Mouse (Mus musculus) embryonic facial prominence, embryonic 11.5 days (tissue): ENCODE results near the gene Dnm2. TPM values are rescaled to one million over a fixed set of nuclear protein-coding genes. Genes with fewer than 3 reads are reported as not detected.

Experiments used
- ATAC-seq: fragments of 200-750 bp; cut with Nextera tagmentation; replicated peaks from 2 replicates; pipeline ENCODE4 v1.8.0; 2017; ENCODE audit warnings: low read depth; ENCODE audit not compliant: insufficient number of reproducible peaks, low FRiP score, low TSS enrichment
- DNase-seq: peaks from one replicate; pipeline ENCODE4 v3.0.0-alpha.2; 2015; ENCODE audit warnings: low spot score
- H3K27ac ChIP-seq: fragments of 300-500 bp; sonication (generic); replicated peaks from 2 replicates; pipeline ENCODE4 v1.5.1; 2014; ENCODE audit warnings: mild to moderate bottlenecking, low read depth, low read length, control low read depth
- H3K27me3 ChIP-seq: fragments of 300-500 bp; sonication (generic); 2 replicates; pipeline ENCODE4 v1.6.1; 2014; ENCODE audit warnings: mild to moderate bottlenecking, low read length, moderate library complexity, mixed read lengths; ENCODE audit not compliant: control insufficient read depth, insufficient read depth
- H3K36me3 ChIP-seq: fragments of 300-500 bp; sonication (generic); replicated peaks from 2 replicates; pipeline ENCODE4 v1.6.1; 2014; ENCODE audit warnings: low read depth, mild to moderate bottlenecking, low read length, moderate library complexity, mixed read lengths; ENCODE audit not compliant: control insufficient read depth, insufficient read depth
- H3K4me1 ChIP-seq: fragments of 300-500 bp; sonication (generic); 2 replicates; pipeline ENCODE4 v1.6.1; 2014; ENCODE audit warnings: low read length, mixed read lengths; ENCODE audit not compliant: control insufficient read depth, insufficient read depth
- H3K4me2 ChIP-seq: fragments of 300-500 bp; sonication (generic); 2 replicates; pipeline ENCODE4 v1.6.1; 2014; ENCODE audit warnings: low read depth, mild to moderate bottlenecking, control low read depth, low read length, moderate library complexity
- H3K4me3 ChIP-seq: fragments of 300-500 bp; sonication (generic); 2 replicates; pipeline ENCODE4 v1.5.1; 2014; ENCODE audit warnings: low read depth, low read length, control low read depth
- H3K9ac ChIP-seq: fragments of 300-500 bp; sonication (generic); replicated peaks from 2 replicates; pipeline ENCODE4 v1.6.1; 2014; ENCODE audit warnings: mild to moderate bottlenecking, control low read depth, low read length
- H3K9me3 ChIP-seq: fragments of 300-500 bp; sonication (generic); replicated peaks from 2 replicates; pipeline ENCODE4 v1.6.1; 2016; ENCODE audit warnings: mild to moderate bottlenecking, low read length, inconsistent platforms, mixed read lengths; ENCODE audit not compliant: control insufficient read depth
- WGBS: fragments of 180-500 bp; shearing (Covaris S2); extraction: QIAGEN DNeasy Blood & Tissue Kit; methylation state at CpG from one replicate; pipeline ENCODE4 v1.1.7; 2014; 5-methylcytosine and 5-hydroxymethylcytosine counted together
- microRNA-seq: library from miRNA; unstranded; fragments of <30 nt; microRNA quantifications from one replicate; pipeline ENCODE4, GENCODE M21; 2016; ENCODE audit warnings: borderline number of aligned reads
- polyA plus RNA-seq: library from polyadenylated mRNA; unstranded; fragments of >200 nt; fragmentation: Nextera tagmentation; extraction: Ambion mirVana; gene quantifications from 2 replicates; pipeline ENCODE4 v1.2.1, GENCODE M21; 2014

Gene Dnm2
- polyA plus RNA-seq, 1 experiment from 2014 or later = 58.0 TPM

DNA sequence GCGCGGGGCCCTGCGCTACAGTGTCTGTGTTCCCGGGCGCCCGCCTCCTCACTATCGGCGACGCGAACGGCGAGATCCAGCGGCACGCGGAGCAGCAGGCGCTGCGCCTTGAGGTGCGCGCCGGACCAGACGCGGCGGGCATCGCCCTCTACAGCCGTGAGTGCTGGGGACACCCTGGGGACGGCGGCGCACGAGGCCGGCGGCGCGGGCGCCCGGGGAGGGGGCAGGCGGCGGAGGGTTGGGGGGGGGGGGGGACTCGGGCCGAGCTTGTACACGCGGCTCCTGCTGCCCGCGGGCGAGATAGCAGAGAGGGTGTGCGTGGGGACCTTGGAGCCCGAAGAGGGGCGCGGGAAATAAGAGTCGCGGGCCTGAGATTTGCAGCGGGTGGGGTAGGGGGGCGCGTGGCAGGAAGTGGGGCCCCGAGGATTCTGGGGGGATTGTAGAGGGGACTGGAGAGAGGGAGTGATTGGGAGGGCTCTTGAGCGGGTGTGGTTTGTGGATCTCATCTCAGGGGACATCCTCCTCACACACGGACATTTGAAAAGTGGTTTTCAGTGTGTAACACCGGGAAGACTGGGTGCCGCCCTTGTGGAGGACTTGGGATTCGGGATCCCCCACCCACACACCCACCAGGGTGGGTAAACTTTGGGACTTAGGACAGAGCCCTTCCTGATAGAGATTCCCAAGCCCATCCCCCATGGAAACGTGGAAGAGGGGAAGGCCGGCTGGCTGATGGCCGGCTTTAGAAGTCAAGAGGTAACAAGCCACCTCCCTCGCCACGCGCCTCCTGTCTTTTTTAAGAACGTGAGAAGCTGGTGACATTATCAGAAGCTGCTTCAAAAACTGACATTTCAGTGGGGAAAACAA lies 122.6 kb downstream of the Dnm2 start:
- no peaks in the 10 kb centered on the region for H3K4me1 ChIP-seq
- no peaks in the 10 kb centered on the region for H3K27me3 ChIP-seq
- peak overlapping the region; percentile 79 for H3K4me3 ChIP-seq
- no peaks in the 10 kb centered on the region for H3K9me3 ChIP-seq
- peak overlapping the region; percentile 96 for H3K27ac ChIP-seq
- ATAC-seq (peak; percentile 7), DNase-seq (peak; percentile 61)
- peak overlapping the region; percentile 58 for H3K4me2 ChIP-seq
- peak overlapping the region; percentile 98 for H3K9ac ChIP-seq
- under 1% methylated on average over 59 of the region's 66 CpGs for WGBS
- H3K36me3 ChIP-seq = no peaks in the 10 kb centered on the region

DNA sequence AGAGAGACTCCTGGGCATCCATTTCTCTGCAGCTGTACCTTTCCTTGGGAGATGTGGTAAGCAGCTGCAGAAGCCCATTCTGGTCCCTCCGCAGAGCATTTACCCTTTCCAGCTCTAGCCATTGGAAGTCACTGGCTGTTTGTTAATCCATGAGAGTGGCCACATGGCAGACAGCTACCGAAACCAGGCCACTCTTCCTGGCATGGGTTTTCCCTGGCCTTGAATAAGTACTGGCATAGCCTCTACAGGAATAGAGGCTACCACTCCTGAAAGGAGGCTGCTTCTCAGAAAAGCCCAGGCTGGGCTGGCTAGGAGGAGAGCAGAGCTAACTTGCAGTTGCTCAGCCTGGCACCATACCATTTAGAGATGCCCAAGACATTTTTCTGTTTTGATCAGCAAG lies 126.3 kb downstream of the Dnm2 start:
- no peaks in the 10 kb centered on the region for H3K36me3 ChIP-seq

DNA sequence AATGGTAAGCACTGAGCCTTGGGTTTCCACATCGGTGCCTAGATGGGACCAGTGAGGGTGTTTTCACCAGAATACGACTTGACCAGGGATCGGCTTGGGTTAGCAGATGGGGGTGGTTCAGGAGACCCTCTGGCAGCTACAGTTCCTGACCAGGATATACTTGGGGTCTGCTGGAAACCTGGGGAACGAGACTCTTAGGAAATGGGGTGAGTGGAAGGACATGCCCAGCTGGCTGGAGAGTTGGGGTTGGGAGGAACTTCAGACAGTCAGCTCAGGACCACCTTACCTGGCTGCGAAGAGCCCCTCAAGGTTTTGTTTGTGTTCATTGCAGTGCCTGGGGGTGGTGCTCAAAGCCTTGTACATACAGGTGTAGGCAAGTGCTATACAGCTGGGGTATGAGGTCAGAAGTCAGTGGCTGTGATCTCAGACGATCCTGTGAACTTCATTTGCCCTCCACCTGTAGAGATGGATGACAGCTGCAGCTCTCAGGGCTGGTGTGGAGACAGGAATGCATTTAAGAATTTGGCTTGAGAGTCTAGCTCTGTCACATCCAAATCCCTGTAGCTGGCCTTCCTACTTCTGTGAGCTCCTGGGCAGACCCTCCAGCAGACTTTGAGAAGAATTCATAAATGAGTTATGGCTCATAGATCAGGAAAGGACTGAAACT lies 129.0 kb downstream of the Dnm2 start:
- WGBS = 82% methylated on average over 6 of the region's 6 CpGs
- Histone ChIP-seq H3K4me2 (no peak overlapping the region), H3K9me3 (no peaks in the 10 kb centered on the region), H3K9ac (no peak overlapping the region), H3K27me3 (no peaks in the 10 kb centered on the region), H3K27ac (no peak overlapping the region), H3K4me3 (no peak overlapping the region), H3K4me1 (no peaks in the 10 kb centered on the region), H3K36me3 (no peaks in the 10 kb centered on the region)
- ATAC-seq (no peak), DNase-seq (no peak)

More for the DNA sequence above, 126.3 kb downstream of the Dnm2 start:
- no peak overlapping the region for H3K27ac ChIP-seq
- no peak overlapping the region for H3K9ac ChIP-seq
- H3K4me3 ChIP-seq = no peak overlapping the region
- H3K27me3 ChIP-seq = no peaks in the 10 kb centered on the region
- ATAC-seq (no peak), DNase-seq (no peak)
- H3K9me3 ChIP-seq = no peaks in the 10 kb centered on the region
- WGBS = 98% methylated on average over 2 of the region's 2 CpGs
- no peaks in the 10 kb centered on the region for H3K4me1 ChIP-seq
- H3K4me2 ChIP-seq = no peak overlapping the region

GRCm38 (mm10) chr9:21555198-21555742 lies 130.6 kb downstream of the Dnm2 start:
- Histone ChIP-seq H3K36me3 (no peaks in the 10 kb centered on the region), H3K4me3 (no peak overlapping the region), H3K27ac (no peak overlapping the region), H3K4me1 (no peaks in the 10 kb centered on the region), H3K9ac (no peak overlapping the region), H3K4me2 (no peak overlapping the region), H3K9me3 (no peaks in the 10 kb centered on the region), H3K27me3 (no peaks in the 10 kb centered on the region)
- WGBS = 87% methylated on average over 6 of the region's 6 CpGs
- no peak for ATAC-seq
- DNase-seq = no peak

GRCm38 (mm10) chr9:21556996-21557395 lies 132.3 kb downstream of the Dnm2 start:
- 86% methylated on average over 2 of the region's 2 CpGs for WGBS
- Histone ChIP-seq H3K36me3 (no peaks in the 10 kb centered on the region), H3K27me3 (no peaks in the 10 kb centered on the region), H3K4me1 (no peaks in the 10 kb centered on the region), H3K4me3 (no peak overlapping the region), H3K9me3 (no peaks in the 10 kb centered on the region), H3K27ac (no peak overlapping the region), H3K9ac (no peak overlapping the region), H3K4me2 (no peak overlapping the region)
- ATAC-seq (no peak), DNase-seq (no peak)

Small RNA genes lying within 50 kb of the gene (microRNA-seq; reads per million reads assigned to microRNA genes)
- 25.4 reads per million, percentile 23 among the genes with 10 or more reads in this experiment for gene Mir199a-1

Other genes with a start within 250 kb of the Dnm2 start
- 23.2 and 27.1 TPM in 2 replicates for gene Keap1, start 185.5 kb upstream of the Dnm2 start, polyA plus RNA-seq
- gene S1pr5, start 176.5 kb upstream of the Dnm2 start, polyA plus RNA-seq = 0.08 and 0.21 TPM in 2 replicates
- 28.5 and 31.1 TPM in 2 replicates for gene Atg4d, start 159.6 kb upstream of the Dnm2 start, polyA plus RNA-seq
- 11.4 and 13.3 TPM in 2 replicates for gene Kri1, start 136.9 kb upstream of the Dnm2 start, polyA plus RNA-seq
- 51.3 and 55.0 TPM in 2 replicates for gene Cdkn2d, start 133.5 kb upstream of the Dnm2 start, polyA plus RNA-seq
- gene Ap1m2, start 112.6 kb upstream of the Dnm2 start, polyA plus RNA-seq = 15.9 and 16.3 TPM in 2 replicates
- 86.0 and 89.8 TPM in 2 replicates for gene Slc44a2, start 104.2 kb upstream of the Dnm2 start, polyA plus RNA-seq
- gene Ilf3, start 57.0 kb upstream of the Dnm2 start, polyA plus RNA-seq = 248 and 256 TPM in 2 replicates
- gene Qtrt1, start 13.1 kb upstream of the Dnm2 start, polyA plus RNA-seq = 47.6 and 51.5 TPM in 2 replicates
- 81.3 and 86.9 TPM in 2 replicates for gene Tmed1, start 85.3 kb downstream of the Dnm2 start, polyA plus RNA-seq
- 1.00 and 1.4 TPM in 2 replicates for gene AB124611, start 101.3 kb downstream of the Dnm2 start, polyA plus RNA-seq
- 62.4 and 64.2 TPM in 2 replicates for gene Carm1, start 122.0 kb downstream of the Dnm2 start, polyA plus RNA-seq
- gene Timm29, start 167.8 kb downstream of the Dnm2 start, polyA plus RNA-seq = 51.2 and 52.9 TPM in 2 replicates
- 13.1 and 13.8 TPM in 2 replicates for gene Yipf2, start 167.9 kb downstream of the Dnm2 start, polyA plus RNA-seq
- 106 and 119 TPM in 2 replicates for gene Smarca4, start 191.3 kb downstream of the Dnm2 start, polyA plus RNA-seq